Mouse (Mus musculus) hindbrain, embryonic 14.5 days (tissue): Measurements from ENCODE around the gene Kcnh3. TPM values are rescaled to one million over a fixed set of nuclear protein-coding genes. Genes with fewer than 3 reads are reported as not detected.

Experiments
- polyA plus RNA-seq: library from polyadenylated mRNA; unstranded; fragments of >200 nt; fragmentation: Nextera tagmentation; extraction: Ambion mirVana; gene quantifications from 2 replicates; pipeline ENCODE4 v1.2.1, GENCODE M21; 2014

Gene Kcnh3
- polyA plus RNA-seq, 1 experiment from 2014 or later: 0.96 TPM

Other genes starting within 250 kb of the Kcnh3 start
- gene Tuba1c, start 195.0 kb upstream of the Kcnh3 start, polyA plus RNA-seq: 21.7 and 24.2 TPM in 2 replicates
- gene Prph, start 169.7 kb upstream of the Kcnh3 start, polyA plus RNA-seq: 77.9 and 79.5 TPM in 2 replicates
- gene Troap, start 150.3 kb upstream of the Kcnh3 start, polyA plus RNA-seq: 3.7 and 4.0 TPM in 2 replicates
- gene C1ql4, start 137.0 kb upstream of the Kcnh3 start, polyA plus RNA-seq: 4.7 and 6.6 TPM in 2 replicates
- 0.52 and 1.0 TPM in 2 replicates for gene Dnajc22, start 131.7 kb upstream of the Kcnh3 start, polyA plus RNA-seq
- 33.7 and 33.8 TPM in 2 replicates for gene Spats2, start 98.9 kb upstream of the Kcnh3 start, polyA plus RNA-seq
- gene Mcrs1, start 27.1 kb downstream of the Kcnh3 start, polyA plus RNA-seq: 200 and 205 TPM in 2 replicates
- 84.7 and 89.6 TPM in 2 replicates for gene Prpf40b, start 70.2 kb downstream of the Kcnh3 start, polyA plus RNA-seq
- gene Fam186b, start 71.0 kb downstream of the Kcnh3 start, polyA plus RNA-seq: 0.39 and 0.81 TPM in 2 replicates
- 9.0 and 9.2 TPM in 2 replicates for gene Fmnl3, start 145.6 kb downstream of the Kcnh3 start, polyA plus RNA-seq
- 262 and 272 TPM in 2 replicates for gene Tmbim6, start 168.0 kb downstream of the Kcnh3 start, polyA plus RNA-seq
- gene Nckap5l, start 232.9 kb downstream of the Kcnh3 start, polyA plus RNA-seq: 16.2 and 19.3 TPM in 2 replicates
- 16.5 and 19.6 TPM in 2 replicates for gene Bcdin3d, start 249.9 kb downstream of the Kcnh3 start, polyA plus RNA-seq